Mouse (Mus musculus) activated CD4-positive, CD25-positive, alpha-beta regulatory T cell (primary cell): Measurements from ENCODE around the gene Nubpl. TPM values are rescaled to one million over a fixed set of nuclear protein-coding genes. Genes with fewer than 3 reads are reported as not detected.

ENCODE experiments used
- polyA plus RNA-seq, 2 experiments: library from polyadenylated mRNA; unstranded; fragments of 100-300 nt; shearing (Covaris generic); gene quantifications; one replicate each; pipeline ENCODE4 v1.2.1; 2017

Nubpl gene
- polyA plus RNA-seq, result 10 to 100 TPM in 1 of 2 experiments, 1 to 10 TPM in 1; 5.6 to 10.8 TPM

DNA sequence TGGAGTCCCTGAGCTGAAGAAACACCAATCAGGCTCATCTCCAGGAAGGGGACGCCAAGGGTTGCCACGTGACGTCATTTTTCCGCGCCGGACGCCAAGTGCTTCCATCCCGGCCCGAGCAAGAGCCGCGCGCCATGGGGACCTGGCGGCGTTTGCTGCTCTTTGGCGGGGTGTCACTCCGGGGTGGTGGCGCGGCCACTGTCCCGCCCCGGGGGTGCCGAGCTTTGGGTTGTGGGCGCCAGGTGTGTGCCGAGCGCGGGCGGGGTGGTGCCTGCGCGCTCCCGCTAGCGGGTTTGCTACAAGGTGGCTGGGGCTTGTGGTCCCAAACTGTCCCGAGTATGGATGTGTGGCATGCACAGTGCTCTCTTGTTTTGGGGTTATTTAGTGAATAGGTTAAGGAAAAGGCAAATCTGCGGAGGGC is at the start of gene Nubpl:
Nubpl (plus strand) TSS at position 88 of the 421 bp plus-strand sequence.

Other genes starting within 250 kb of the Nubpl start
- gene Heatr5a, start 126.4 kb upstream of the Nubpl start, polyA plus RNA-seq, result 1 to 10 TPM; 4.6 to 7.9 TPM
- 10 to 100 TPM; 13.9 to 14.0 TPM for gene Dtd2, start 91.2 kb upstream of the Nubpl start, polyA plus RNA-seq
- not detected for gene Gpr33, start 69.7 kb upstream of the Nubpl start, polyA plus RNA-seq